Mouse (Mus musculus) left cerebral cortex, postnatal 4 days (tissue): ENCODE measurements around the gene Pax4. TPM values are rescaled to one million over a fixed set of nuclear protein-coding genes. Genes with fewer than 3 reads are reported as not detected.

ENCODE experiments used
- DNase-seq: peaks from one replicate; pipeline ENCODE4 v3.0.0-alpha.2; 2022
- intact Hi-C: fragments of 180-260 bp; cut with DNase I; formaldehyde crosslinking; loops from one replicate; pipeline ENCODE4 v1.15.1; 2025
- total RNA-seq, 2 experiments: library from RNA; stranded (reverse); gene quantifications; 2 replicates each; pipeline ENCODE4 v1.2.3; 2021

Gene Pax4
- total RNA-seq, result not detected

GRCm38 (mm10) chr6:28449253-28449652, at the start of gene Pax4:
Gene Pax4 (minus strand): TSS chr6:28449353.
- intact Hi-C loops, result no loop called here

GRCm38 (mm10) chr6:28497837-28498236, 48.7 kb upstream of the Pax4 start:
- intact Hi-C loops, result no loop called here
- no peak for DNase-seq

More at GRCm38 (mm10) chr6:28449253-28449652, at the start of gene Pax4:
- DNase-seq, result no peak

GRCm38 (mm10) chr6:28491198-28491597, 42.0 kb upstream of the Pax4 start:
- DNase-seq, result no peak
- intact Hi-C loops, result no loop called here

GRCm38 (mm10) chr6:28490612-28491011, 41.5 kb upstream of the Pax4 start:
- intact Hi-C loops, result no loop called here
- DNase-seq, result no peak

- intact Hi-C loops, result no loop called here
- DNase-seq, result no peak
These were observed 39.2 kb upstream of the Pax4 start for GRCm38 (mm10) chr6:28488204-28488851.

- intact Hi-C loops, result no loop called here
- DNase-seq, result no peak
These were observed 37.8 kb upstream of the Pax4 start for GRCm38 (mm10) chr6:28486905-28487304.

GRCm38 (mm10) chr6:28486471-28486870, 37.3 kb upstream of the Pax4 start:
- DNase-seq, result no peak

GRCm38 (mm10) chr6:28486008-28486407, 36.9 kb upstream of the Pax4 start:
- DNase-seq, result no peak
- intact Hi-C loops, result no loop called here

More at GRCm38 (mm10) chr6:28486471-28486870, 37.3 kb upstream of the Pax4 start:
- intact Hi-C loops, result no loop called here

GRCm38 (mm10) chr6:28482711-28483315, 33.7 kb upstream of the Pax4 start:
- intact Hi-C loops, result no loop called here
- no peak for DNase-seq

GRCm38 (mm10) chr6:28480752-28481492, 31.8 kb upstream of the Pax4 start:
- no peak for DNase-seq
- intact Hi-C loops, result no loop called here

- intact Hi-C loops, result no loop called here
- DNase-seq, result peak; percentile 97
These were observed 31.0 kb upstream of the Pax4 start for GRCm38 (mm10) chr6:28479865-28480751.

- intact Hi-C loops, result no loop called here
- no peak for DNase-seq
These were observed 25.7 kb upstream of the Pax4 start, which contains the start of gene Snd1 for GRCm38 (mm10) chr6:28474839-28475238. Gene Snd1 (plus strand): TSS chr6:28475139.

GRCm38 (mm10) chr6:28474211-28474610, 25.1 kb upstream of the Pax4 start:
- DNase-seq, result no peak
- intact Hi-C loops, result no loop called here

- intact Hi-C loops, result no loop called here
- no peak for DNase-seq
These were observed 22.3 kb upstream of the Pax4 start for GRCm38 (mm10) chr6:28471284-28472035.

GRCm38 (mm10) chr6:28470621-28471020, 21.5 kb upstream of the Pax4 start:
- intact Hi-C loops, result no loop called here
- DNase-seq, result no peak

- intact Hi-C loops, result no loop called here
- no peak for DNase-seq
These were observed 21.0 kb upstream of the Pax4 start for GRCm38 (mm10) chr6:28470017-28470602.

GRCm38 (mm10) chr6:28464630-28465029, 15.5 kb upstream of the Pax4 start:
- intact Hi-C loops, result no loop called here
- no peak for DNase-seq

- DNase-seq, result peak; percentile 74
- intact Hi-C loops, result no loop called here
These were observed 11.4 kb upstream of the Pax4 start for GRCm38 (mm10) chr6:28460534-28460933.

- intact Hi-C loops, result no loop called here
- DNase-seq, result no peak
These were observed 10.1 kb upstream of the Pax4 start for GRCm38 (mm10) chr6:28459221-28459668.

GRCm38 (mm10) chr6:28450977-28451376, 1.8 kb upstream of the Pax4 start:
- DNase-seq, result no peak
- intact Hi-C loops, result no loop called here
